Mouse (Mus musculus) testis, adult 2 months (tissue): Measurements from ENCODE around the gene Htr2a. TPM values are rescaled to one million over a fixed set of nuclear protein-coding genes. Genes with fewer than 3 reads are reported as not detected.
A peak's percentile ranks its signal among the peaks of the same experiment; 100 is the strongest.

Source experiments
- H3K27ac ChIP-seq: fragments of 200-500 bp; 2 replicates; pipeline ENCODE4 v1.5.1; 2012; ENCODE audit warnings: low read depth, low read length; ENCODE audit not compliant: control insufficient read depth, insufficient read depth
- H3K27me3 ChIP-seq: fragments of 200-500 bp; 2 replicates; pipeline ENCODE4 v1.6.1; 2012; ENCODE audit warnings: mild to moderate bottlenecking, low read length, moderate library complexity; ENCODE audit not compliant: control insufficient read depth, insufficient read depth
- H3K36me3 ChIP-seq: fragments of 200-500 bp; 2 replicates; pipeline ENCODE4 v1.6.1; 2012; ENCODE audit warnings: mild to moderate bottlenecking, low read length; ENCODE audit not compliant: control insufficient read depth, insufficient read depth
- H3K4me1 ChIP-seq: fragments of 200-500 bp; 2 replicates; pipeline ENCODE4 v1.6.1; 2012; ENCODE audit warnings: low read length; ENCODE audit not compliant: control insufficient read depth, insufficient read depth
- H3K4me3 ChIP-seq: fragments of 200-500 bp; 2 replicates; pipeline ENCODE4 v1.5.1; 2012; ENCODE audit warnings: low read depth, mild to moderate bottlenecking, low read length, moderate library complexity, mixed read lengths; ENCODE audit not compliant: control insufficient read depth
- CTCF ChIP-seq: fragments of 200-500 bp; IDR thresholded peaks from 2 replicates; pipeline ENCODE4 v1.5.1; 2012; ENCODE audit warnings: low read depth, mild to moderate bottlenecking, inconsistent platforms, low read length, moderate library complexity; ENCODE audit not compliant: control insufficient read depth, insufficient read depth, insufficient replicate concordance
- POLR2A ChIP-seq: fragments of 200-500 bp; IDR thresholded peaks from 2 replicates; pipeline ENCODE4 v1.6.1; 2012; ENCODE audit warnings: low read depth, mild to moderate bottlenecking, inconsistent platforms, low read length, moderate library complexity; ENCODE audit not compliant: control insufficient read depth
- polyA plus RNA-seq: library from polyadenylated mRNA; depleted of rRNA; stranded (reverse); fragments of >200 nt; gene quantifications from 2 replicates; pipeline ENCODE4 v1.2.3, GENCODE M21; 2012

The Htr2a gene
- polyA plus RNA-seq, 1 experiment = 0.02 TPM

DNA sequence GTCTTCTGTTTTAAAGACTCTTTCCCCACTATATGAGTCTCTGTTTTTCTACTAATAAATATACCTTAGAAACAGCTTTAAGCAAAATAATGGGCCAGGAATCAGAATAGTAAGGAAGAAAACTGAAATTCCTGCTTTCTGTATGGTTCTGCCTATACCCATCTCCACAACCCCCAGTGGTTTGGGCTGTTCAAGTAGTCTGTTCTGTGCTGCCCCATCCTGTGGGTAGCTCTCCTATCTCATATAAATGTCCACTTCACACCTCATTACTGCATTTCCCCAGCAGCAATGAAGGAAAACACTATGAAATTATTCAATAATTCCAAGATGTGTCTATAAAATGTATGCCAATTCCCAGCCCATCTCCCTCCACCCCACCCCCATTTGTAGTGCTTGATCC is 56.8 kb downstream of the Htr2a start:
- Histone ChIP-seq H3K27me3 (no peaks in the 10 kb centered on the region), H3K36me3 (no peaks in the 10 kb centered on the region), H3K27ac (no peak overlapping the region), H3K4me3 (no peak overlapping the region), H3K4me1 (no peaks in the 10 kb centered on the region)
- no peak for TF ChIP-seq POLR2A
- TF ChIP-seq CTCF = no peak

GRCm38 (mm10) chr14:74699241-74699640 is 58.6 kb downstream of the Htr2a start:
- TF ChIP-seq CTCF = no peak
- TF ChIP-seq POLR2A = no peak
- H3K36me3 ChIP-seq = no peaks in the 10 kb centered on the region
- H3K4me3 ChIP-seq = no peak overlapping the region
- no peaks in the 10 kb centered on the region for H3K27me3 ChIP-seq
- H3K27ac ChIP-seq = no peak overlapping the region
- no peaks in the 10 kb centered on the region for H3K4me1 ChIP-seq

- Histone ChIP-seq H3K36me3 (no peaks in the 10 kb centered on the region), H3K4me1 (no peaks in the 10 kb centered on the region), H3K27me3 (no peaks in the 10 kb centered on the region), H3K27ac (no peak overlapping the region), H3K4me3 (no peak overlapping the region)
- TF ChIP-seq CTCF (no peak), POLR2A (no peak)
These were observed 63.3 kb downstream of the Htr2a start for GRCm38 (mm10) chr14:74703930-74704329.

DNA sequence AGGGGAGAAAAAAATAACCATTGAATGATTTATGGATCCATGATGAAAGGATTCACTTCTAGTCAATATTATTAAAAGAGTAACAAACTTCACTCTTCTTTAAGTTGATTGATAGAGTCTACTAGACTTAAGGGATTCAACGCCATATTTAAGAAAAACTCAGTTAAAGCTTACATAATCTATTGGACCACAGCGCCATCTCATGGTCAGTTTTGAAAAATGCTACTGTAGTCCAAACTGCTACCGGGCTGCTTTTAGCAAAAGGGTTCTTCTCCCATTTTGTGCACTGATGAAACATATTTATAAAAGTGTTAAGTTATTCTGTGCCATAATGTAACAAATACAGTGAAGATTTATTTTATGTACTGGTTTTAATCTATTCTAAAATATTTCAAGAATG is 68.4 kb downstream of the Htr2a start:
- TF ChIP-seq CTCF = no peak
- TF ChIP-seq POLR2A = no peak
- H3K27me3 ChIP-seq = no peaks in the 10 kb centered on the region

DNA sequence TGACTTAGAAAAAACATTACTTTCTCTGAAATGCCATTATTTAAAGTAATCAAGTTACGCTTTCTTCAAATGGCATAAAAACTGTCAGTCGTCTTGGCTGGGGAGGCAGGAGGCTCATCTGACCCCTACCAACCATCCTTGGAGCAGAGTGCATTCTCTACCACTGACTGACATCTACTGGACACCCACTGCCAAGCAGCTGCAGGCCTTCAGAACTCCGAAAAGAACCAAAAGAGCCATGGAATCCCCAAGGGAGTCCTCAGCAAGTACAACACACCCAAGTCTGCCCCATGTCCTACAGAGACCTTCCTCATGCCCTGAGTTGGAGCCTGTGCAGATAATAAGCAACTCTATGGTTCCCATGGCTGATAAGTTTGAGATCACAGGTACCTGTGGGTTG is 82.9 kb downstream of the Htr2a start:
- H3K4me1 ChIP-seq = no peaks in the 10 kb centered on the region
- H3K36me3 ChIP-seq = no peaks in the 10 kb centered on the region
- TF ChIP-seq POLR2A (no peak), CTCF (no peak)
- no peak overlapping the region for H3K27ac ChIP-seq
- no peaks in the 10 kb centered on the region for H3K27me3 ChIP-seq
- no peak overlapping the region for H3K4me3 ChIP-seq

More for the DNA sequence above, 68.4 kb downstream of the Htr2a start:
- H3K36me3 ChIP-seq = no peaks in the 10 kb centered on the region
- no peak overlapping the region for H3K27ac ChIP-seq
- no peak overlapping the region for H3K4me3 ChIP-seq
- no peaks in the 10 kb centered on the region for H3K4me1 ChIP-seq

- peak overlapping the region; percentile 98 for H3K4me3 ChIP-seq
- no peak overlapping the region for H3K27ac ChIP-seq
- TF ChIP-seq CTCF (no peak), POLR2A (no peak)
- peaks cover 5% of the 10 kb centered on the region for H3K4me1 ChIP-seq
- H3K27me3 ChIP-seq = no peaks in the 10 kb centered on the region
- H3K36me3 ChIP-seq = no peaks in the 10 kb centered on the region
These were observed 90.8 kb downstream of the Htr2a start for GRCm38 (mm10) chr14:74731221-74732078.

- no peak for TF ChIP-seq CTCF
- TF ChIP-seq POLR2A = peak; percentile 62
- Histone ChIP-seq H3K27ac (peak within 1 kb of the TSS; percentile 66), H3K4me1 (peaks cover 5% of the 10 kb centered on the region), H3K4me3 (peak within 1 kb of the TSS; percentile 98), H3K27me3 (no peaks in the 10 kb centered on the region), H3K36me3 (no peaks in the 10 kb centered on the region)
These were observed 91.6 kb downstream of the Htr2a start, which contains the start of gene Esd for GRCm38 (mm10) chr14:74732079-74732783. TSS of gene Esd (plus strand) at chr14:74732297.
